Comparison of ENCODE assay signal across 9 mouse cellular contexts in genomic region chr11:62821893-62822292, GRCm38 (mm10). TPM values are rescaled to one million over a fixed set of nuclear protein-coding genes. Genes with fewer than 3 reads are reported as not detected.
DNase-seq lines count a peak whose midpoint lies in the region; ATAC-seq and TF ChIP-seq lines count a peak whose summit lies in the region.
"Had no signal": no experiment of that assay in that cellular context is flagged by ENCODE, and none has a peak within 500 bp of the region (broad histone marks: within the 10 kb centered on the region; RNA-seq: fewer than 3 reads in every experiment).

No protein-coding gene starts in this region.

- WGBS in intestine, embryonic 15.5 days: 49% methylated on average over 5 of the region's 5 CpGs

- H3K9me3 ChIP-seq in intestine, embryonic 15.5 days: no peaks in the 10 kb centered on the region
- H3K9me3 ChIP-seq: midbrain, embryonic 12.5 days had no signal

- no peak for DNase-seq in layer of hippocampus, adult 2 months (ENCODE audit: low spot score in 2 of 2)
- DNase-seq in layer of hippocampus, adult 9-10 months (ENCODE audit: low spot score): no peak
- peak; percentile 60 for DNase-seq in lung, postnatal 10 days
- DNase-seq in embryo, embryonic 10.5 days (ENCODE audit: low spot score): no peak
- no peak for DNase-seq in left cerebral cortex, adult 18-20 months (ENCODE audit: low spot score in 2 of 2)
- no peak for DNase-seq in right cerebral cortex, postnatal 10 days (ENCODE audit: low spot score in 2 of 2)

- H3K4me1 ChIP-seq in embryonic fibroblast, embryonic 13.5 days (ENCODE audit: control insufficient read depth, insufficient read depth, low read length): peaks cover 7% of the 10 kb centered on the region
- peaks cover 27% of the 10 kb centered on the region for H3K4me1 ChIP-seq in intestine, embryonic 15.5 days (replicated peaks)

- ATAC-seq in intestine, embryonic 15.5 days: no peak

- no peak for TF ChIP-seq CTCF in layer of hippocampus, adult 2 months (conservative IDR thresholded peaks at IDR 0.05)
- no peak for TF ChIP-seq CTCF in embryonic fibroblast, embryonic 13.5 days (IDR thresholded peaks at IDR 0.05; ENCODE audit: borderline replicate concordance, insufficient read depth, low read length)

- peak overlapping the region; percentile 60 for H3K27ac ChIP-seq in layer of hippocampus, adult 2 months
- H3K27ac ChIP-seq in embryonic fibroblast, embryonic 13.5 days (ENCODE audit: insufficient read depth, low read length): peak overlapping the region; percentile 7
- H3K27ac ChIP-seq in intestine, embryonic 15.5 days: 0 out of 2 replicates have a peak overlapping the region, but pooled peaks have one; percentile 27
- H3K27ac ChIP-seq: midbrain, embryonic 12.5 days had no signal

- H3K27me3 ChIP-seq in intestine, embryonic 15.5 days (replicated peaks): no peaks in the 10 kb centered on the region

- TF ChIP-seq POLR2A in embryonic fibroblast, embryonic 13.5 days (IDR thresholded peaks at IDR 0.05; ENCODE audit: low read depth, low read length): no peak

- peak overlapping the region; percentile 89 for H3K4me2 ChIP-seq in intestine, embryonic 15.5 days (replicated peaks)

- H3K4me3 ChIP-seq in layer of hippocampus, adult 2 months: peak overlapping the region; percentile 25; the same call in 1 of the 2 replicates
- peak overlapping the region; percentile 53 for H3K4me3 ChIP-seq in embryonic fibroblast, embryonic 13.5 days (ENCODE audit: insufficient read depth, low read length)
- peak overlapping the region; percentile 28 for H3K4me3 ChIP-seq in intestine, embryonic 15.5 days (replicated peaks)

- 0 out of 2 replicates have a peak overlapping the region, but pooled peaks have one; percentile 29 for H3K9ac ChIP-seq in intestine, embryonic 15.5 days
- H3K9ac ChIP-seq: midbrain, embryonic 12.5 days had no signal

- no peaks in the 10 kb centered on the region for H3K36me3 ChIP-seq in intestine, embryonic 15.5 days
- H3K36me3 ChIP-seq: midbrain, embryonic 12.5 days had no signal

RNA-seq across cellular contexts. Expression of gene Trim16, which starts 1.9 kb away (rescaled TPM):
- total RNA-seq in layer of hippocampus, adult 2 months (2021): 1 to 10 TPM; 1.4 to 1.6 TPM
- polyA plus RNA-seq in embryonic fibroblast, embryonic 13.5 days (2011; ENCODE audit: insufficient read length, low read depth, missing spikeins): 23.5 and 28.5 TPM in 2 replicates
- 11.1 and 11.3 TPM in 2 replicates for polyA plus RNA-seq in intestine, embryonic 15.5 days (2015; fragmentation: Nextera tagmentation; extraction: Ambion mirVana)
- 1 to 10 TPM; 2.4 to 2.6 TPM for total RNA-seq in left cerebral cortex, adult 18-20 months (2021)

RNA-seq across cellular contexts. Expression of gene Fbxw10, which starts 25.0 kb away (rescaled TPM):
- 1 to 10 TPM; 1.9 to 2.6 TPM for total RNA-seq in layer of hippocampus, adult 2 months (2021)
- 1.3 and 1.5 TPM in 2 replicates for polyA plus RNA-seq in embryonic fibroblast, embryonic 13.5 days (2011; ENCODE audit: insufficient read length, low read depth, missing spikeins)
- polyA plus RNA-seq in intestine, embryonic 15.5 days (2015; fragmentation: Nextera tagmentation; extraction: Ambion mirVana): 0.14 and 0.27 TPM in 2 replicates
- total RNA-seq in left cerebral cortex, adult 18-20 months (2021): under 1 TPM; 0.47 to 0.74 TPM

RNA-seq across cellular contexts. Expression of gene Zfp286, which starts 32.6 kb away (rescaled TPM):
- 10 to 100 TPM; 24.3 to 33.1 TPM for total RNA-seq in layer of hippocampus, adult 2 months (2021)
- polyA plus RNA-seq in embryonic fibroblast, embryonic 13.5 days (2011; ENCODE audit: insufficient read length, low read depth, missing spikeins): 6.7 and 7.6 TPM in 2 replicates
- 13.1 and 13.5 TPM in 2 replicates for polyA plus RNA-seq in intestine, embryonic 15.5 days (2015; fragmentation: Nextera tagmentation; extraction: Ambion mirVana)
- total RNA-seq in left cerebral cortex, adult 18-20 months (2021): 10 to 100 TPM; 17.8 to 19.5 TPM

RNA-seq across cellular contexts. Expression of gene Tvp23b, which starts 57.4 kb away (rescaled TPM):
- total RNA-seq in layer of hippocampus, adult 2 months (2021): 10 to 100 TPM; 27.6 to 30.5 TPM
- 48.6 and 58.2 TPM in 2 replicates for polyA plus RNA-seq in embryonic fibroblast, embryonic 13.5 days (2011; ENCODE audit: insufficient read length, low read depth, missing spikeins)
- polyA plus RNA-seq in intestine, embryonic 15.5 days (2015; fragmentation: Nextera tagmentation; extraction: Ambion mirVana): 79.6 and 82.3 TPM in 2 replicates
- total RNA-seq in left cerebral cortex, adult 18-20 months (2021): 10 to 100 TPM; 34.8 to 36.7 TPM

Comparison
In these comparisons a context has a peak if more than half of its experiments do, and no peak if none do; other contexts are left out.
1. H3K27ac ChIP-seq: peak in every context shown above with its lines; median percentile 60 in layer of hippocampus, adult 2 months; 27 in intestine, embryonic 15.5 days; 7 in embryonic fibroblast, embryonic 13.5 days.